Mouse (Mus musculus) testis, adult 2 months (tissue): ENCODE data around the gene Galnt2.

Source experiments
- CTCF ChIP-seq: fragments of 200-500 bp; IDR thresholded peaks from 2 replicates; pipeline ENCODE4 v1.5.1; 2012; ENCODE audit warnings: low read depth, mild to moderate bottlenecking, inconsistent platforms, low read length, moderate library complexity; ENCODE audit not compliant: control insufficient read depth, insufficient read depth, insufficient replicate concordance
- POLR2A ChIP-seq: fragments of 200-500 bp; IDR thresholded peaks from 2 replicates; pipeline ENCODE4 v1.6.1; 2012; ENCODE audit warnings: low read depth, mild to moderate bottlenecking, inconsistent platforms, low read length, moderate library complexity; ENCODE audit not compliant: control insufficient read depth

- TF ChIP-seq CTCF, result no peak
- no peak for TF ChIP-seq POLR2A
Observed at GRCm38 (mm10) chr8:124393013-124393412, 161.8 kb downstream of the Galnt2 start.
